Mouse (Mus musculus) splenic B cell, adult 2 months (primary cell): Measurements from ENCODE around the gene Arr3.
A peak's percentile ranks its signal among the peaks of the same experiment; 100 is the strongest.

Source experiments
- DNase-seq: peaks from one replicate; pipeline ENCODE4 v3.0.0-alpha.2; 2011; ENCODE audit warnings: low read depth, low spot score
- H3K27me3 ChIP-seq: 2 replicates; pipeline ENCODE4 v1.6.1; 2012; ENCODE audit warnings: mild to moderate bottlenecking, low read length, moderate library complexity, mixed read lengths; ENCODE audit not compliant: control insufficient read depth, poor library complexity, insufficient read depth, severe bottlenecking
- H3K36me3 ChIP-seq: 2 replicates; pipeline ENCODE4 v1.6.1; 2012; ENCODE audit warnings: mild to moderate bottlenecking, low read length, moderate library complexity, mixed read lengths; ENCODE audit not compliant: control insufficient read depth, poor library complexity, insufficient read depth, severe bottlenecking

Arr3 gene

DNA sequence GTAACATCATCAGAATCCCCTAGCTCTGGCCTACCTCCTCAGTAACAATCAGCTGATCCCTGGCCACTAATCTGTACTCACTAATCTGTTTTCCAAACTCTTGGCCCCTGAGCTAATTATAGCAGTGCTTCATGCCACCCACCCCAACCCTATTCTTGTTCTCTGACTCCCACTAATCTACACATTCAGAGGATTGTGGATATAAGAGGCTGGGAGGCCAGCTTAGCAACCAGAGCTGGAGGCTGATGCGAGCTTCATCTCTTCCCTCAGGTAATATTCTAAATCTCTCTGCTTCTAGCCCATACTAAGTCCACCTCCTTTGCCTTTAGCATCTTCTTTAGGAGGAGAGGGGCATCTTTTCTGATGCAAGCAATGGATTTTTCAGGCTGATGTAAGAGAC is at the start of gene Arr3:
Gene Arr3 (plus strand): TSS at position 184 of the 400 bp plus-strand sequence.
- no peaks in the 10 kb centered on the region for H3K27me3 ChIP-seq
- H3K36me3 ChIP-seq: no peaks in the 10 kb centered on the region
- DNase-seq: no peak

DNA sequence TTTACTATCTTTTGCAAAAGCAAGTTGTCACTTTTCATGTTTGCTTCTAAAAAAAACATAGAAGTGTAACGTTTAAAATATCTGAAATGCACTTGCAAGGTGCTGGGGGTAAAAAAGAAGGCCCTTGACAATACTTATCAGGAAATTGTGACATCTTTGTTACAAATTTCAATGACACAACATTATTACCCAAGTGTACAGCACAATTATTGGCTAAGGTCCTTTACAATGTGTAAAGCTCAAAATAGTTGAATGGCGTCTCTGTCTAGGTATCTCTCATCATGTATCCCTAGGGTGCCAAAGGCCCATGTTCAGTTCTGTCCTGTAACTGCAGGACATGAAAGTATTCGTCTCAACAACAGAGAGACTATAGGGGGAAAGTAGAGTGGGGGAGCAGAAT is 49.3 kb upstream of the Arr3 start:
- no peak for DNase-seq
- Histone ChIP-seq H3K27me3 (no peaks in the 10 kb centered on the region), H3K36me3 (no peaks in the 10 kb centered on the region)

DNA sequence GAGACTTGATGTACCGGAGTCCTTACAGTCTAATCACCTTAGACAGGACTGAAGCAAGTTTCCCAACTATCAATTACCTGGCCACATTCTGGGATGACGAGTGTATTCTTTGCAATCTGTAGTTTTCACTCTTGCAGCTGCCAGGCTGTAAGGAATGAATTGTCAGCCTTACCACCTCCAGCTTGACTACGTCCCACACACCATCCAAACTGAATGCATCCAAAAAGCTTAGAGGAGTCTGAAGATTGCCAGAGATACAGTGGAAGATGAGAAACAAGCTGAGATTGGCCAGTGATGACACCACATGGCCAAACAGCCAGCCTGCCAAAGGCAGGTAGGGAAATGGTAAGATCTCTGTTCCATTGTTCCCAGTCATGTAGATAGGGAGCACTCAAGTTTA is 39.6 kb upstream of the Arr3 start:
- Histone ChIP-seq H3K36me3 (no peaks in the 10 kb centered on the region), H3K27me3 (no peaks in the 10 kb centered on the region)
- DNase-seq: no peak

DNA sequence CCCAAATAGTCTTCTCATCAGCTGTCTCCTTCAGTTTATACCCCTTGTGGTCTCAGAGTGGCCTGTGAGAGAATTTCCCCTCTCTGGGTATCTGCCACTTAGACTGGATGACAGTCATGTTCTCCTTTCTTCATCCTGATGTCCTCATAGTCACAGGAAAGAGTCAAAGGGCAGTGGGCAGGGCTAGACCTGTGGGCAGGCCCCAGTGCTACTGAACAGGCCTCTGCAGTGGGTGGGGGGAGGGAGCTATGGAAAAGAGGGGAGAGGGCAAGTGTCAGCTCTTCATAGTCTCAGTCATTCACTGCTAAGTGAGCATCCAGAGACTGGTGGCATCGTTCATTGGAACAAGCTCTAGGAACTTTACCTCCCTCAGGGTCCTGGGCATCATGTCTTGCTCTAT is 33.3 kb upstream of the Arr3 start, which contains the start of gene Awat1:
Gene Awat1 (plus strand): TSS at position 301 of the 400 bp plus-strand sequence.
- Histone ChIP-seq H3K27me3 (no peaks in the 10 kb centered on the region), H3K36me3 (no peaks in the 10 kb centered on the region)
- DNase-seq: no peak

DNA sequence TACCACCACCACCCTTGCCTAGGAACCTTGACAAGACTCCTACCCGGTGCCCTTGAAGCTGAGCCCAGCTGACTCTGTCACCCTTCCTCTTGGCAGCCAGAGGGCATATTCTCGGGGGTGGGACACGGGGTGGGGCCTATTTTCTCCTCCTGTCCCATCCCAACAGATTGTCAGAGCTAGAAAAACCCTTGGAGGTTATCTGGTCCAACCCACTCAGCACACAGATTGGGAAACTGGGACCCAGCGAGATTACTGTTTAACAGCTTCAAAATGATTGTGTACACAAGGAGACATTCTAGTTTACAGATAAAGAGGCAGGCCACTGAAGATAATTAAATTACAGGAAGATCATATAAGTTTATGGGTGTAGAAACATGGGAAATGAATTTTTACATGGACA is 10.5 kb upstream of the Arr3 start, which contains the start of gene P2ry4:
Gene P2ry4 (minus strand): TSS at position 79 of the 400 bp plus-strand sequence.
- Histone ChIP-seq H3K27me3 (no peaks in the 10 kb centered on the region), H3K36me3 (no peaks in the 10 kb centered on the region)
- no peak for DNase-seq

DNA sequence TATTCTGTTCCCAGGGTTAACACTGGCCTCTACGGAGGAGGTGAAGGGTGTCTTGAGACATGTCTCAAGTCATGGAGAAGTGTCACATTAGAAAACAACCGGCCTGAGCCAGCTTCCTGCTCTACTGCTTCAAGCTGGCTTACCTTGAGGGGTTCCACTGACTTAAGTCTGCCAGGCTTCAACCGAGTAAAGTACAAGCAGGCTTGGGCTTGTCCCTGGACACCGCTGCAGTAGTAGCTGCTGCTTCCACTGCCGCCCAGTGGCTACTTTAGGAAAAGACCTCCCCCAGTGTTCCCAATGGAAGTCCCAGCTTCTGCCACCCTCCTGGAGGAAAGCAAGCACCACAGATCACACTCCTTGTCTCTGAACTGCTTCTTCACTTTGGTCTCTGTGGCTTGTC is 7.9 kb upstream of the Arr3 start:
- Histone ChIP-seq H3K27me3 (no peaks in the 10 kb centered on the region), H3K36me3 (no peaks in the 10 kb centered on the region)
- no peak for DNase-seq

DNA sequence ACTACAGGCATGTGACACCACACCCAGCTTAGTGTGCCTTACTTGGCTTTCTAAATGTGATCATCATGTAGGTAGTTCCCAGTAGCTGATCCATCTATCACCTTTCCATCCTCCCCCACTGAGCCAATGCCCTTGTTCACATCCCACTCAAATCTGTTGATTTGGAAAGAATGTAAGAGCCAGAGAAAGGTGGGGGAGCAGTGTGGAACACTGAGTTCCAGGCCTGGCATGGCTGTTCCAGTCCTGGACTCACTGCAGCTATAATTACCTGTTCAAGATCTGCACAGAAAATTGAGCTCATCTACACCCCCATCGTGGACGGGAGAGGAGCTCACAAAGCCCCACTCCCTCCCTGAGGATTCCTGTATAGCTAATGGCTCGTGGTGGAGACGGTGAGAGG is 5.5 kb upstream of the Arr3 start:
- Histone ChIP-seq H3K27me3 (no peaks in the 10 kb centered on the region), H3K36me3 (no peaks in the 10 kb centered on the region)
- no peak for DNase-seq

DNA sequence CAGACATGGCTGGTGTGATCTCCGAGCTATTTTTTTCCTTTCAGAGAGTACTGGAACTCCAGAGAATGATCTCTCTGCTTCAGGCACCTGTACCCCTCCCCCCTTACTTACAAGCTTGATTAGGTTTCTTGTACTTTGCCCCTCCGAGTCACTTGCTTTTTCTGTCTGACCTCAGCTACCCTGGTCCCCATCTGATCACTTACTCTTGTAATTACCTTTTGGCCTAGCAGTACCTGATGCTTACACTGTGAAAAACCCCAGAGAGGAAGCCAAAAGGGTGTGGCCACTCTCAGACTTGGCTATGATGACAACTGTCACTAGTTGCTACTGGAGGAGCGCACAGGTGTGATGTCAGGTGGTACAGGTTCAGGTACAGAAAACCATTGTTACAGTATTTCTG is 13.2 kb downstream of the Arr3 start:
- DNase-seq: no peak
- no peaks in the 10 kb centered on the region for H3K27me3 ChIP-seq
- peaks cover 2% of the 10 kb centered on the region; the same call in 1 of the 2 replicates for H3K36me3 ChIP-seq

DNA sequence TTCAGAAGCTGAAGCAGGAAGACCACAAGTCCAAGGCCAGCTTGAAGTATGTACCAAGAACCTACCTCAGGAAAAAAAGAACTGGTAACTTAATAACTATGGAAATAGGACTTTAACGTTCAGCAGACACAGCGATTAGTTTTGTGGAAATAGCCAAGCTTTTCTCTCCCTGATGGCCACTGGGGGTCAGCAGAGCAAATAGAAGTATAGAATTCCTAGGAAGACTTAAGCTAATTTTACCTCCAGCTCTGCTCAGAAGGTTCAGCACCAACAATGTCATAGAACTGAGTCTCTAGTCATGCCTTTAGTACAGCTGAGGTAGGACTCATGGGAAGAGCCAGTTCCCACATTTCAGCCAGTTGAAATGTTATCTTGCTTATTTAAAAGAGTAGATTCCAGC is 16.1 kb downstream of the Arr3 start:
- no peak for DNase-seq
- no peaks in the 10 kb centered on the region for H3K27me3 ChIP-seq
- H3K36me3 ChIP-seq: peaks cover 2% of the 10 kb centered on the region; the same call in 1 of the 2 replicates

DNA sequence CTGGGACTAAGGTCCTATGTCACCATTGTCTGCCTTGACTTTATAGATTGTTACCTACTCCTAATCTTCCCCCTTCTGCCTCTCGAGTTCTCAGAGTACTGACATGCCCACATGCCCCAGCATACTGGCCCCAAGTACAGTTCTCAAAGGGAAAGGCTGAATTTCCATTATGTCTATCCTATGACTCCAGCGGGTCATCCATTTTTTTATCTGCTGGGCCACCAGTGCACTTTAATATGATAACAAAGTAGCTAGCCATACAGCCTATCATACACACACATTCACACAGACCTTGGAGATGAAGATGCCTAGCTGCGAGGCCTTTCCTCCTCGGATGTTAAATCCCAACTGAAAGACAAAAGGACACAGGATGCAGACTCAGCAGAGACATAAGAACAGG is 18.9 kb downstream of the Arr3 start:
- DNase-seq: no peak
- Histone ChIP-seq H3K27me3 (no peaks in the 10 kb centered on the region), H3K36me3 (peaks cover 2% of the 10 kb centered on the region; the same call in 1 of the 2 replicates)

DNA sequence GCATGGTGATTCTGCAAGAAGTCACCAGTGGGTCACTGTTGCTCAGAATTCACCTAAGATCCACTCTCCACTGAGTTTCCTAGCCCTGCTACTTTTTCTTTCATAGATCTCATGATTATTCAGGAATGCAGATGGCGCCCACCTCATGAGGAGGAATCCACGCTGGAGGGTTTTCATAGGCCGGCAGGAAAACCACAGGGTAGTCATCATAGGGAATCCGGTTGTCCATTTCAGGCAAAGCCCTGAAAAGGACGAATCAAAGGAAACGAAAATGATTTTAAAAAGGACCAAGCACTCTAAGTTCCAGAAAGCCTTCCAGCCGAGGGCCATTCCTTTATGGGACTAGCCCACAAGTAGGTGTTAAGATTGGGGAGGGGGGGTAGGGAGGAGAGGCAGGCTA is 19.8 kb downstream of the Arr3 start:
- DNase-seq: no peak
- H3K36me3 ChIP-seq: peaks cover 2% of the 10 kb centered on the region; the same call in 1 of the 2 replicates
- no peaks in the 10 kb centered on the region for H3K27me3 ChIP-seq

DNA sequence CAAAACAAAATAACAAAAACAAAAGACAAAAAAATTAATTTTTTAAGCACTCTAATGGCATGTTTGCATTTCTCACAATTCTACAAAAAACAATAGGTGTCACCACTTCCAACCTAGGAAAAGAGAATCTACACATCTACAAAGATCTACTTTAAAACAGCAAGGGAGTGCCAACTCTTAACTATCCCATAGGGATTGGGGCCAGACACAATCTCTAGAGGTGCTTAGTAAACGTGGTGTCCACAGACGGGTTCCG is 20.2 kb downstream of the Arr3 start, which contains the start of gene Kif4:
Gene Kif4 (plus strand): TSS at position 192 of the 256 bp plus-strand sequence.
- peaks cover 2% of the 10 kb centered on the region; the same call in 1 of the 2 replicates for H3K36me3 ChIP-seq
- no peak for DNase-seq
- H3K27me3 ChIP-seq: no peaks in the 10 kb centered on the region

DNA sequence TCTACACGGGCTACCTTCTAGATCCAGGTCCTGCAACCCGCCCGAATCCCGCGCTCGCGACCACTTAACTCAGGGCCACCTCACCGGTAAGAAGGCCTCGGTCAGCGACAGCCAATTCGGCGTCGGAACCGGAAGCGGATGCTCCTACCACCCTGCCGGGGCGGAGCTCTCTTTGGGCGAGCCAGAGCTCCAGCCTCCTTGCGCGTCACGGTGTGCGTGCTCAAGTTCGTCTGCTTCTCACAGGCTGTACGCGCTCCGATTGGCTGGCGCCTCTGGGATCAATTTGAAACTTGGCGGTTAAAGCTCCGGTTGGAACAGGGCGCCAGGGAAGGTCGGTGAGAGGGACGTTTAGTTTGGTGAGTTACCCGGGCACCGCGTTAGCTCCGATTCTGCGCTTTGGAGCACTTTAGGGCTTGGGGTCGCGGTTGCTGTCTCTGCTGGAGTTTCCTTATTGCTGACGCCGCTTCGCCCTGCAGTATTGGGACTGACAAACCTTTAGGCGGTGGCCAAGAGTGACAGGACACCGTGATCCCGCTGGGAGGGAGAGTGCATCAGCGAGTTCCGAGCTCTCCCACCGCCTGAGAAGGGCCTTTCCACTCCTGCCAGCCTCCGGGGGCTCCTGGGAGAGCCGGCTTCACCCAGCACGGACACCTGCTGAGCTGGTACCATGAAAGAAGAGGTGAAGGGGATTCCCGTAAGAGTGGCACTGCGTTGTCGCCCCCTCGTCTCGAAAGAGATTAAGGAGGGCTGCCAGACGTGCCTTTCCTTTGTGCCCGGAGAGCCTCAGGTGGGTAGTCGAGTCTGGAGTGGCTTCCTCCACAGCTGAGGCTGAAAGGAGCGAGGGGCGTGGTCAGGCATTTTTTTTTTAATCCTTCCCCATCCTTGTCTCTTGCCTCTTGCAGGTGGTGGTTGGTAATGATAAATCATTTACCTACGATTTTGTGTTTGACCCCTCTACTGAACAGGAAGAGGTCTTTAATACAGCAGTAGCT is 20.8 kb downstream of the Arr3 start, which contains the start of gene Pdzd11:
Gene Pdzd11 (minus strand): TSS at position 767 of the 992 bp plus-strand sequence.
- peak; percentile 93 for DNase-seq
- Histone ChIP-seq H3K27me3 (no peaks in the 10 kb centered on the region), H3K36me3 (peaks cover 2% of the 10 kb centered on the region; the same call in 1 of the 2 replicates)

DNA sequence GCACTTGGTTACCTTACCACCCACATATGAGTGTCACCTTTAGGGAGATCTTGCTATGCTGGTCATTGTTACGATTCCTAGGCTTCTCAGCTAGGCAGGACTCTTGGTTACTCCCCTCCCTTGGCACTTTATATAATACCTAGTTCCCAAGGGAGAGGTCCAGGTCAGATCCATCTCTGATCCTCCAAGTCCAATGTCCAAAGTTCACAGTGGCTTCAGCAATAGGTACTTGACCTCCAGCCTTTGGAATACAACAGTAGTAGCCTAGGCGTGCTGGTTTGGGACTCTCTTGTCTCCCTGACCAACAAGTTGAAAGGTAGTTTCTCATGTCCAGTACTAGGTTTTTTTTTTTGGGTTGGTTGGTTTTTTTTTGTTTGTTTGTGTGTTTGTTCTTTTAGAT is 23.8 kb downstream of the Arr3 start:
- Histone ChIP-seq H3K36me3 (no peaks in the 10 kb centered on the region), H3K27me3 (no peaks in the 10 kb centered on the region)
- DNase-seq: no peak

DNA sequence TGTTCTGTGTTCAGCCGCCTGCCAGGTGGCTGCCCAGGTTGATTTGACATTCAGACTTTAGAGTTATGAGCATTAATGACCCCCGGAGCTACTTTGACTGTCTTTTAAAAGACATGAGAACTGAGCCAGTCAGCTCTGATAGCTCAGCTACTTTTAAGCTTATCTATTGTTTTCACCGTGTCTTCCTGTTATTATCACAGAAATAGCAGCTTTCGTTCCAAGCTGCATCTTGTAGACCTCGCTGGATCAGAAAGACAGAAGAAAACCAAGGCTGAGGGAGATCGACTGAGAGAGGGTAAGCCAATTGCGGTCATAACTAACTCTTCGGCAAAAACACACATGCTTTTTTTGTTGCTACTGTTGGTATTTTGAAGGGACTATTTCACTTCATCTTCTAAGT is 33.2 kb downstream of the Arr3 start:
- Histone ChIP-seq H3K27me3 (no peaks in the 10 kb centered on the region), H3K36me3 (no peaks in the 10 kb centered on the region)
- DNase-seq: no peak
